Mouse (Mus musculus) lung, postnatal 0 days (tissue): ENCODE results near the gene Mcur1. TPM values are rescaled to one million over a fixed set of nuclear protein-coding genes. Genes with fewer than 3 reads are reported as not detected.

Source experiments
- ATAC-seq: fragments of 200-750 bp; cut with Nextera tagmentation; 2 replicates; pipeline ENCODE4 v1.8.0; 2017; ENCODE audit warnings: moderate library complexity
- DNase-seq: peaks from one replicate; pipeline ENCODE4 v3.0.0-alpha.2; 2016; ENCODE audit warnings: low spot score
- H3K27ac ChIP-seq: fragments of 300-500 bp; sonication (generic); 2 replicates; pipeline ENCODE4 v1.5.1; 2014; ENCODE audit warnings: antibody characterized with exemption, mild to moderate bottlenecking, low read length, mixed read lengths
- H3K27me3 ChIP-seq: fragments of 300-500 bp; sonication (generic); replicated peaks from 2 replicates; pipeline ENCODE4 v1.6.1; 2014; ENCODE audit warnings: low read length, mixed read lengths; ENCODE audit not compliant: insufficient read depth
- H3K36me3 ChIP-seq: fragments of 300-500 bp; sonication (generic); 2 replicates; pipeline ENCODE4 v1.6.1; 2014; ENCODE audit warnings: low read length, mixed read lengths; ENCODE audit not compliant: insufficient read depth
- H3K4me1 ChIP-seq: fragments of 300-500 bp; sonication (generic); 2 replicates; pipeline ENCODE4 v1.6.1; 2014; ENCODE audit warnings: antibody characterized with exemption, low read depth, low read length, mixed read lengths; ENCODE audit not compliant: insufficient read depth
- H3K4me2 ChIP-seq: fragments of 300-500 bp; sonication (generic); replicated peaks from 2 replicates; pipeline ENCODE4 v1.6.1; 2014; ENCODE audit warnings: low read depth, mild to moderate bottlenecking, low read length, moderate library complexity, mixed read lengths
- H3K4me3 ChIP-seq: fragments of 300-500 bp; sonication (generic); 2 replicates; pipeline ENCODE4 v1.5.1; 2014; ENCODE audit warnings: low read depth, low read length
- H3K9ac ChIP-seq: fragments of 300-500 bp; sonication (generic); replicated peaks from 2 replicates; pipeline ENCODE4 v1.6.1; 2014; ENCODE audit warnings: low read depth, mild to moderate bottlenecking
- H3K9me3 ChIP-seq: fragments of 300-500 bp; sonication (generic); 2 replicates; pipeline ENCODE4 v1.6.1; 2016; ENCODE audit warnings: low read length, mixed read lengths
- CTCF ChIP-seq: IDR thresholded peaks from 2 replicates; pipeline ENCODE4 v1.5.1; 2016; ENCODE audit warnings: antibody characterized with exemption, mild to moderate bottlenecking
- EP300 ChIP-seq: IDR thresholded peaks from 2 replicates; pipeline ENCODE4 v1.6.1; 2016; ENCODE audit warnings: antibody characterized with exemption, mild to moderate bottlenecking, control low read depth
- WGBS: fragments of 180-500 bp; shearing (Covaris S2); extraction: QIAGEN DNeasy Blood & Tissue Kit; methylation state at CpG from one replicate; pipeline ENCODE4 v1.1.7; 2014; 5-methylcytosine and 5-hydroxymethylcytosine counted together
- polyA plus RNA-seq: library from polyadenylated mRNA; unstranded; fragments of >200 nt; fragmentation: Nextera tagmentation; extraction: Ambion mirVana; gene quantifications from 2 replicates; pipeline ENCODE4 v1.2.1, GENCODE M21; 2015

The Mcur1 gene
- 20.0 and 21.0 TPM in 2 replicates for polyA plus RNA-seq

- peak; percentile 18; the same call in 1 of the 2 replicates for TF ChIP-seq CTCF
- no peak for TF ChIP-seq EP300
- Histone ChIP-seq H3K4me2 (peak within 1 kb of the TSS; percentile 91), H3K9me3 (no peaks in the 10 kb centered on the region), H3K9ac (peak within 1 kb of the TSS; percentile 68), H3K4me1 (peaks cover 16% of the 10 kb centered on the region), H3K36me3 (no peaks in the 10 kb centered on the region), H3K4me3 (peak within 1 kb of the TSS; percentile 76), H3K27ac (peak within 1 kb of the TSS; percentile 97), H3K27me3 (no peaks in the 10 kb centered on the region)
- under 1% methylated on average over 58 of the region's 100 CpGs for WGBS
- ATAC-seq (peak; percentile 97), DNase-seq (peak; percentile 98)
Observed at GRCm38 (mm10) chr13:43559711-43560457, at the start of gene Mcur1. TSS of gene Mcur1 (minus strand) at chr13:43560191.

- Histone ChIP-seq H3K4me1 (no peaks in the 10 kb centered on the region), H3K9me3 (no peaks in the 10 kb centered on the region), H3K4me3 (no peak overlapping the region), H3K27me3 (no peaks in the 10 kb centered on the region), H3K27ac (no peak overlapping the region), H3K9ac (no peak overlapping the region), H3K4me2 (no peak overlapping the region), H3K36me3 (no peaks in the 10 kb centered on the region)
- WGBS: 77% methylated on average over 6 of the region's 6 CpGs
- TF ChIP-seq EP300 (no peak), CTCF (no peak)
- ATAC-seq (no peak), DNase-seq (no peak)
Observed at GRCm38 (mm10) chr13:43608854-43609253, 48.9 kb upstream of the Mcur1 start.

GRCm38 (mm10) chr13:43603042-43603441 is 43.1 kb upstream of the Mcur1 start:
- Histone ChIP-seq H3K9ac (no peak overlapping the region), H3K36me3 (no peaks in the 10 kb centered on the region), H3K4me2 (no peak overlapping the region), H3K4me1 (no peaks in the 10 kb centered on the region), H3K9me3 (no peaks in the 10 kb centered on the region), H3K27me3 (no peaks in the 10 kb centered on the region), H3K27ac (no peak overlapping the region), H3K4me3 (no peak overlapping the region)
- no peak for ATAC-seq
- 59% methylated on average over 13 of the region's 13 CpGs for WGBS
- no peak for TF ChIP-seq CTCF
- no peak for TF ChIP-seq EP300
- no peak for DNase-seq

GRCm38 (mm10) chr13:43602440-43602839 is 42.4 kb upstream of the Mcur1 start:
- Histone ChIP-seq H3K36me3 (no peaks in the 10 kb centered on the region), H3K27ac (no peak overlapping the region), H3K4me1 (no peaks in the 10 kb centered on the region), H3K9me3 (no peaks in the 10 kb centered on the region), H3K27me3 (no peaks in the 10 kb centered on the region), H3K4me2 (no peak overlapping the region), H3K9ac (no peak overlapping the region), H3K4me3 (no peak overlapping the region)
- TF ChIP-seq CTCF (no peak), EP300 (no peak)
- DNase-seq (no peak), ATAC-seq (no peak)
- WGBS: 71% methylated on average over 2 of the region's 2 CpGs

GRCm38 (mm10) chr13:43600967-43601366 is 41.0 kb upstream of the Mcur1 start:
- DNase-seq (no peak), ATAC-seq (no peak)
- Histone ChIP-seq H3K27ac (no peak overlapping the region), H3K9ac (no peak overlapping the region), H3K4me3 (no peak overlapping the region), H3K36me3 (no peaks in the 10 kb centered on the region), H3K4me1 (no peaks in the 10 kb centered on the region), H3K9me3 (no peaks in the 10 kb centered on the region), H3K27me3 (no peaks in the 10 kb centered on the region), H3K4me2 (no peak overlapping the region)
- WGBS: 81% methylated on average over 6 of the region's 6 CpGs
- TF ChIP-seq EP300 (no peak), CTCF (no peak)

GRCm38 (mm10) chr13:43595896-43596295 is 35.9 kb upstream of the Mcur1 start:
- H3K27me3 ChIP-seq: no peaks in the 10 kb centered on the region
- ATAC-seq (peak; percentile 74), DNase-seq (peak; percentile 86)
- H3K4me1 ChIP-seq: no peaks in the 10 kb centered on the region
- H3K36me3 ChIP-seq: no peaks in the 10 kb centered on the region
- TF ChIP-seq EP300 (0 out of 2 replicates have a peak, but pooled peaks have one; percentile 12), CTCF (peak; percentile 92)
- no peak overlapping the region for H3K27ac ChIP-seq
- H3K9me3 ChIP-seq: no peaks in the 10 kb centered on the region
- no peak overlapping the region for H3K4me2 ChIP-seq
- WGBS: 67% methylated on average over 4 of the region's 4 CpGs
- H3K4me3 ChIP-seq: no peak overlapping the region
- no peak overlapping the region for H3K9ac ChIP-seq
